Mouse (Mus musculus) left cerebral cortex, postnatal 4 days (tissue): ENCODE measurements around the gene Hist1h3b. TPM values are rescaled to one million over a fixed set of nuclear protein-coding genes. Genes with fewer than 3 reads are reported as not detected.
"Not testable (repeated sequence)": the region's sequence is repeated elsewhere in the genome, so short reads cannot be mapped to it uniquely, and the experiment has no call there.

Experiments
- DNase-seq: peaks from one replicate; pipeline ENCODE4 v3.0.0-alpha.2; 2022
- intact Hi-C: fragments of 180-260 bp; cut with DNase I; formaldehyde crosslinking; loops from one replicate; pipeline ENCODE4 v1.15.1; 2025
- total RNA-seq, 2 experiments: library from RNA; stranded (reverse); gene quantifications; 2 replicates each; pipeline ENCODE4 v1.2.3; 2021

Hist1h3b gene
- total RNA-seq, 2 experiments from 2014 or later: 95.4 to 102 TPM

- no peak for DNase-seq
- intact Hi-C loops: no loop called here
These were observed 14.0 kb upstream of the Hist1h3b start for GRCm38 (mm10) chr13:23738041-23738440.

DNA sequence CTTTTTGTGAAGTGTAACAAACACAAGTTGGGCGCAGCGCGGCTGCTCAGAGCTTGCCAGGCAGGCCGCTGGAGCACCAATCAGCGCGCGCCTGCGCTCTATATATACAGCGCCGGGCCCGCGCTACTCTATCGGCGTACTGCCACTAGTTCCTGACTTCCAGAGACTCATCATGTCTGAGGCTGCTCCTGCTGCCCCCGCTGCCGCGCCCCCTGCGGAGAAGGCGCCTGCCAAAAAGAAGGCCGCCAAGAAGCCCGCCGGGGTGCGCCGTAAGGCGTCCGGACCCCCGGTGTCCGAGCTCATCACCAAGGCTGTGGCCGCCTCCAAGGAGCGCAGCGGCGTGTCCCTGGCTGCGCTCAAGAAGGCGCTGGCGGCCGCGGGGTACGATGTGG is 13.4 kb upstream of the Hist1h3b start, which contains the start of gene Hist1h1c:
Gene Hist1h1c (plus strand): TSS at position 132 of the 392 bp plus-strand sequence.
- peak; percentile 88 for DNase-seq
- intact Hi-C loops: no loop called here

DNA sequence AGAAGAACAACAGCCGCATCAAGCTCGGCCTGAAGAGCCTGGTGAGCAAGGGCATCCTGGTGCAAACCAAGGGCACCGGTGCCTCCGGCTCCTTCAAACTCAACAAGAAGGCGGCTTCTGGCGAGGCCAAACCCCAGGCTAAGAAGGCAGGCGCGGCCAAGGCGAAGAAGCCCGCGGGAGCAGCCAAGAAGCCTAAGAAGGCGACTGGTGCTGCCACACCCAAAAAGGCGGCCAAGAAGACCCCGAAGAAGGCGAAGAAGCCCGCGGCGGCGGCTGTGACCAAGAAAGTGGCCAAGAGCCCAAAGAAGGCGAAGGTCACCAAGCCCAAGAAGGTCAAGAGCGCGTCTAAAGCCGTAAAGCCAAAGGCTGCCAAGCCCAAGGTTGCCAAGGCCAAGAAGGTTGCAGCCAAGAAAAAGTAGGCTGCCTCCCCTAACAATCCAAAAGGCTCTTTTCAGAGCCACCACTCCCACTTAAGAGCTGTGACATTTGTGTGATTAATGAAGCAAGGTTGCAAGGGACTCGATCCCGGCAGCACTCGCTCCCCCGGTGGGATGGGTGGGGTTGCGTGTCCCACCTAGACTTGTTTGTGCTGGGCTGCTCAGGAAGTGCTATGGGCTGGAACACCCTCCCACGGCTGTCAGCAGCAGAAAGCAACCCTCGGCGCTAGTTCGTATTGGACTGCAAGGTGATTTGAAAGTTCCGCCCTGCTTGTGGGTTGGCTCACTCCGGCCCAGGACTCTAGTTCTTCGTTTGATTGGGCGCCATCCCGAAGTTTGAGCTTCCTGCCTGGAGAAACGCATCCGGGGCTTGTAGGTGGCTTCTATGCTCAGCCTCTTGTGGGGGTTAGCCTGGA is 12.8 kb upstream of the Hist1h3b start:
- intact Hi-C loops: no loop called here
- DNase-seq: peak; percentile 87

DNA sequence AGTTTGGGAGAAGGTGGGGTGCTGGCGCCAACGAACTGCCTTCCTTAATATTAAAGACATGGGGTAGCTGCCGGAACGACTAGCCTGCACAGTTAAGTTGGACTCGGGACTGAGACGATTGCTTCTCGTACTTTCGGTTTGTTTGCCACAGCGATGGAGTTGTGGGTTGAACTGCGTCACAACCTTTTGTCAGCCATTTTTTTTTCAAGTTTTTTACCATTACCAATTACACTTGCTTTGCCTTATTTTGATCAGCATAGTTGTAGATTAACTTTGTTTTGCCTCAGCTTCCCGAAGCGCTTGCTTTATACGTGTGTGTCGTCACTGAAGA is 12.2 kb upstream of the Hist1h3b start:
- no peak for DNase-seq
- intact Hi-C loops: no loop called here

- DNase-seq: no peak
These were observed 11.7 kb upstream of the Hist1h3b start for GRCm38 (mm10) chr13:23740256-23740840.

GRCm38 (mm10) chr13:23740910-23741309 is 11.2 kb upstream of the Hist1h3b start:
- DNase-seq: no peak
- intact Hi-C loops: no loop called here

More at GRCm38 (mm10) chr13:23740256-23740840, 11.7 kb upstream of the Hist1h3b start:
- intact Hi-C loops: no loop called here

DNA sequence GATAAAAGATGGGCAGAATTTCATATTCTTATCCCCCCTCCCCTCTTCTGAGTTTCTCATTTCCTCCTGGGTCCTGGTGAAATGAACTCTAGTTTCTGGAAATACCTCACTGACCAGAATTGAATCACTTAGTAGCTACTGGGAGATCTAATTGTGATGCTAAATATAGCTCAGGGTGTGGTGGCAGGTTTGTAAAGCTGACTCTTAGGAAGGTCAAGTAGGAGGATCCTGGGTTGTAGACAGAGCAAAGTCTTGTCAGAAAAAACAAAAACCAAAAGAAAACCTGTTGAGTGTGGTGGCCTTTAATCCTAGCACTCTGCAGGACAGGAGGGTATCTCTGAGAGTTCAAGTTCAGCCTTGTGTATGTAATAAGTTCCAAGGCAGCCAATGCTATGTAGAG is 10.1 kb upstream of the Hist1h3b start:
- DNase-seq: no peak
- intact Hi-C loops: no loop called here

DNA sequence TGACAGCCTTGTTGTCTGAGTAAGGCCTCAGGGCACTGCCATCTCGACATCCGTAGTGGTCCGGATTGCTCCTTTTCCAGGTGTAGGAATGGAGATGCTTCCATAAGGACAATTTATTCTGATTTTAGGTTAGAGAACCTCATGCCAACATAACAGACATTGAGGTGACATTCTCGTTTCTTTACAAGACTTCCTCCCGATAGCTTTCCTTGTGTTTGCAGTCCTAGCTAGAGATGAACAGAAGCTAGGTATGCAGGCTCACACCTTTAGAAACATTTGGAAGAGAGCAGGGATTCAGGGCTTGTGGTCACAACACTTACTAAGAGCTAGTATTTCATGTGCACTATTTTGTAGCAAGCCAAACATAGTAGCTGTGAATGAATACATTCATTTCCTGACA is 8.9 kb upstream of the Hist1h3b start:
- intact Hi-C loops: no loop called here
- DNase-seq: no peak

GRCm38 (mm10) chr13:23743963-23744362 is 8.1 kb upstream of the Hist1h3b start:
- intact Hi-C loops: no loop called here
- no peak for DNase-seq

DNA sequence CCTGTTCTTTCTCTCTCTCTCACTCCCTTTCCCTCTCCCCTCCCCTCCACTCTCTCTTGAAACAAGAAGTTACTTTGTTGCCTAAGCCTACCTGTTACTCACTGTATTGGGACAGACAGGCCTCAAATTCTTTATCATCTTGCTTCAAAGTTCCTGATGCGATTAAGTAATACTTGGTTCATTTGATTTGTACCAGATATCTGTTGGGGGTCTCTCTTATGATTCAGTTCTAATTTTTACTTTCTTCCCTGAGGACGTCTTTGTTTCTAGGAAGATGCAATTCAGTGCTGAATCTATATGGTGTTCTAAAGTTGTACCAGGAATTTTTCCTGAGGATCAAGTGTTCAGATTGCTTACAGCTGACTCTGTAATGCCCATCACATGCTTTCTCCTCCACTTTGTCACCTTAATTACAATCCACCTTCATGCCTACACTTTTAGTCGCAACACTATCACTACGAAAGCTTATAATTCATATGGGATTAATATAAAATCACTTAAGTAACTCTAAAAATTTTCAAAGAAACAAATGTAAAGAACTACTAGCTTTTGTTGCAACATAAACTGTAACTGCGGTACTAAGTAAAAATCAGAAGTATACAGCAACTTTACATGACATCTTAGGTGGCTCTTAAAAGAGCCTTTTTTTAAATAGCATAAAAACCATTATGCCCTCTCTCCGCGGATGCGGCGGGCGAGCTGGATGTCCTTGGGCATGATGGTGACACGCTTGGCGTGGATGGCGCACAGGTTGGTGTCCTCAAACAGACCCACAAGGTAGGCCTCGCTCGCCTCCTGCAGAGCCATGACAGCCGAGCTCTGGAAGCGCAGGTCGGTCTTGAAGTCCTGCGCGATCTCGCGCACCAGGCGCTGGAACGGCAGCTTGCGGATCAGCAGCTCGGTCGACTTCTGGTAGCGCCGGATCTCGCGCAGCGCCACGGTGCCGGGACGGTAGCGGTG is 7.4 kb upstream of the Hist1h3b start:
- intact Hi-C loops: no loop called here
- no peak for DNase-seq

DNA sequence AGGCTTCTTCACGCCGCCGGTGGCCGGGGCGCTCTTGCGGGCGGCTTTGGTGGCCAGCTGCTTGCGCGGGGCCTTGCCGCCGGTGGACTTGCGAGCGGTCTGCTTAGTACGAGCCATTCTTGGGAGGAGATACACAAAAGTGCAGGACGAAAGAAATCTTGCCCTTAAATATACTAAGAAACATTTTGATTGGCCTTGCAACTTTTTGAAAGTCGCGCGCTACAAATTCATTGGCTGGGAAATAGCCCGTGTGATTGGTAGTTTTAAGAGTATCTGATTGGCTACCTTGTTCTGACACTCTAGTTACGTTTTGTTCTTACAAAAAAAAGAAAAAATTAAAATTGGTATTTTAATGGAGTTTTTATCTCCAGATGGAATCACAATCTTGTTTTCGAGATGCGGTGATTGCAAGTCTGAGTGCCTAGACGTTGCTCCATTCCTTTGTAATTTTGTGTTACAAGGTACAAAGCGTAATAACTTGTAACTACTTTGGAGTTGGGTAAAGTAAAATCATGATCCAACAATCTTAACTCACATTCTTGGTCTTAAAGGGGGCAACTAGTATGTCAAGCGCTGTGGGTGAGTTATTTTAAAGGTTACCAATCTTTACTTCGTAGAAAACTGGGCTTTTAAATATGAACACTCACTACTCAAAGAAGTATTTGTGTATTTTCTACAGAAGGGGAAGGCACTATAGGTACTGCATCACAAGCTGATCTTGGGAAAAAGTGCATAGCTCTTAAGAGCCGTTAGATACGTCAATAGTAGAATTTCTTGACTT is 6.5 kb upstream of the Hist1h3b start, which contains the start of gene Hist1h3c:
Gene Hist1h3c (minus strand): TSS at position 222 of the 781 bp plus-strand sequence.
- intact Hi-C loops: no loop called here
- DNase-seq: peak; percentile 84

DNA sequence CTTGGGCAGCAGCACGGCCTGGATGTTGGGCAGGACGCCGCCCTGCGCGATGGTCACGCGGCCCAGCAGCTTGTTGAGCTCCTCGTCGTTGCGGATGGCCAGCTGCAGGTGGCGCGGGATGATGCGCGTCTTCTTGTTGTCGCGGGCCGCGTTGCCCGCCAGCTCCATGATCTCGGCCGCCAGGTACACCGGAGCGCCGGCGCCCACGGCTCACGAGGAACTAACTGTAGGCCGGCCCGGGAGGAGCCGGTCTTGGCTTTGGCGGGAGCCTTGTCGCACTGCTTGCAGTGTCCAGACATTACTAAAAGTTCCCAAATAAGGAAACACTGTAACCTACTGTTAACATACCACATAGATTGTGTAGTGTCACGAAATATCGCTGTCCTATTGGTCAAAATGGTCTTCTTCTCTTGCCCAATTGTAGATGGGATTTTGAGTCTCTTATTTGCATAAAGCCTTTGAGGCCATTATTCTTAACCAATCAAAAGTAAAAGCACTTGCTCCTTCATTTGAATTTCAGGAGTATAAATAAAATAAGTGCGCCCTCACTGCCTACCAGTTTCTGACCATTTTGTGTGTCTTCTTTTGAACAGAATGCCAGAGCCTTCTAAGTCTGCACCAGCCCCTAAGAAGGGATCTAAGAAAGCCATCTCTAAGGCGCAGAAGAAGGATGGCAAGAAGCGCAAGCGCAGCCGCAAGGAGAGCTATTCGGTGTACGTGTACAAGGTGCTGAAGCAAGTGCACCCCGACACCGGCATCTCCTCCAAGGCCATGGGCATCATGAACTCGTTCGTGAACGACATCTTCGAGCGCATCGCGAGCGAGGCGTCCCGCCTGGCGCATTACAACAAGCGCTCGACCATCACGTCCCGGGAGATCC is 5.6 kb upstream of the Hist1h3b start, which contains the start of gene Hist1h2bb:
Gene Hist1h2bb (plus strand): TSS at position 534 of the 880 bp plus-strand sequence.
- DNase-seq: peak; percentile 58
- intact Hi-C loops: not testable (repeated sequence)

- intact Hi-C loops: no loop called here
- no peak for DNase-seq
These were observed 4.8 kb upstream of the Hist1h3b start for GRCm38 (mm10) chr13:23747081-23747891.

DNA sequence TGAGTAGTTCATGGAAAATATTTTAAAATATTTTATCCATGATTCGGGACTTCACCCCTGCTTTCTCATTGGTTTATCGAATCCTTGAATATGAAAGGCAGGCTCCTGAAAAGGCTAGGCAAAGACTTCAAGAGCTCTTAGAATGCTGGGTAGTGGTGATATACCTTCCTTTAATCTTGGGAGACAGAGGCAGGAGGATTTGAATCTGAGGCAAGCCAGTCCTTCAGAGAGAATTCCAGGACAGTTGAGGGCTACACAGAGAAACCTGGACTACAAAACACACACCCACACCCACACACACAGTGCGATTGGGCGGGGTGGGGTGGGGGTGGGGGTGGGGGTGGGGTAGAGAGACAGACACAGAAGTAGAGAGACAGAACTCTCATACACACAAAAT is 4.2 kb upstream of the Hist1h3b start:
- intact Hi-C loops: no loop called here
- DNase-seq: no peak

DNA sequence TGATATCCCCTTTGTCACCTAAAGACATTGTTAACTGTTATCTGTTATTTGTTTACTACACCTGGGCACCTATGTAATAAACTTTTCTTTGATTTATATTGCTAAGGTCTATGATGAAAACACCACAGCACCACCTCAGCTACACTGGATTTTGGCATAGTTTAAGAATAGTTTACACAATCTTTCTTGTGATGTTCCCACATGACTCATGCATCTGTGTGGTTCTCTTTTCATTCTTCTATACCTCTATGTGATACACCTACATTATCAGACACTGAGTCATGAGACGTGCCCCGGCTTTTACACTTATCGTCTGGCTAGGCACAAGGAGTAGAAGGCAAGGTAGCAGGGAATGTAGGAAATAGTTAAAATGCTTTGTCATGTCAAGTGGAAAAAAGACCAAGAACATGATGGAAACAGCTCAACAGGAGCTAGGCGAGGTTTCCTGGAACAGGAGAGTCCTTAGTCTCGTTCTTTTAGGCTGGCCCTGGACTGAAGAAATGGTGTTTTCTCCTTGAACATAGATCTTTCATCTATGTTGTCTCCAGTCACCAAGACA is 2.4 kb upstream of the Hist1h3b start:
- intact Hi-C loops: loop anchor here (10.0 kb wide), 1 partner anchor 185 kb away; the partner anchor contains the start of gene Hist1h3e
- no peak for DNase-seq

DNA sequence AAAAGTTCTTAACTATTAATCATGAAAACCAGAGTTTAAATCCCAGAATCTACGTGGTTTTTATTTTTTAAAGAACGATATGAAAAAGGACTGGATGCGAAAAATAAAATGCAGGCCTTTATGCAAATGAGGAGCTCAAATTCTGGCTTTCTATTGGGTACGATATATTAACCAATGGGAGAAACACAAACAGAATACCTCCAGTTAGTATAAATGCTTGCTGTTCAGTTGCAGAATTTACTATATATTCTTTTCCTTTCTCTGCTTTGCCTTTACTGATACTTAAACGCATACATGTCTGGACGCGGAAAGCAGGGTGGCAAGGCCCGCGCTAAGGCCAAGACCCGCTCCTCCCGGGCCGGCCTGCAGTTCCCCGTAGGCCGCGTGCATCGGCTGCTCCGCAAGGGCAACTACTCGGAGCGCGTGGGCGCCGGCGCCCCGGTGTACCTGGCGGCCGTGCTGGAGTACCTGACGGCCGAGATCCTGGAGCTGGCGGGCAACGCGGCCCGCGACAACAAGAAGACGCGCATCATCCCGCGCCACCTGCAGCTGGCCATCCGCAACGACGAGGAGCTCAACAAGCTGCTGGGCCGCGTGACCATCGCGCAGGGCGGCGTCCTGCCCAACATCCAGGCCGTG is 1.1 kb upstream of the Hist1h3b start, which contains the start of gene Hist1h2ab:
Gene Hist1h2ab (plus strand): TSS at position 288 of the 639 bp plus-strand sequence.
- intact Hi-C loops: loop anchor here (10.0 kb wide), 1 partner anchor 186 kb away; the partner anchor contains the start of gene Hist1h3e
- peak; percentile 49 for DNase-seq

GRCm38 (mm10) chr13:23751478-23751956 is 550 bp upstream of the Hist1h3b start:
- no peak for DNase-seq
- intact Hi-C loops: loop anchor here (10.0 kb wide), 1 partner anchor 187 kb away; the partner anchor contains the start of gene Hist1h3e
